Mouse (Mus musculus) limb, embryonic 15.5 days (tissue): Measurements from ENCODE around the gene Nrxn3. TPM values are rescaled to one million over a fixed set of nuclear protein-coding genes. Genes with fewer than 3 reads are reported as not detected.

Experiments
- ATAC-seq: fragments of 200-750 bp; cut with Nextera tagmentation; 2 replicates; pipeline ENCODE4 v1.8.0; 2017; ENCODE audit warnings: low read depth, moderate TSS enrichment; ENCODE audit not compliant: insufficient number of reproducible peaks, low FRiP score, low TSS enrichment
- H3K27ac ChIP-seq: fragments of 300-500 bp; sonication (generic); 2 replicates; pipeline ENCODE4 v1.5.1; 2015; ENCODE audit warnings: moderate library complexity, mild to moderate bottlenecking, inconsistent platforms
- H3K27me3 ChIP-seq: fragments of 300-500 bp; sonication (generic); 2 replicates; pipeline ENCODE4 v1.6.1; 2015; ENCODE audit warnings: inconsistent platforms
- H3K36me3 ChIP-seq: fragments of 300-500 bp; sonication (generic); 2 replicates; pipeline ENCODE4 v1.6.1; 2015; ENCODE audit warnings: inconsistent platforms
- H3K4me1 ChIP-seq: fragments of 300-500 bp; sonication (generic); 2 replicates; pipeline ENCODE4 v1.6.1; 2015; ENCODE audit warnings: inconsistent platforms
- H3K4me2 ChIP-seq: fragments of 300-500 bp; sonication (generic); 2 replicates; pipeline ENCODE4 v1.6.1; 2015; ENCODE audit warnings: mild to moderate bottlenecking, inconsistent platforms
- H3K4me3 ChIP-seq: fragments of 300-500 bp; sonication (generic); 2 replicates; pipeline ENCODE4 v1.5.1; 2015; ENCODE audit warnings: mild to moderate bottlenecking, inconsistent platforms
- H3K9ac ChIP-seq: fragments of 300-500 bp; sonication (generic); 2 replicates; pipeline ENCODE4 v1.6.1; 2015; ENCODE audit warnings: inconsistent platforms
- H3K9me3 ChIP-seq: fragments of 300-500 bp; sonication (generic); 2 replicates; pipeline ENCODE4 v1.6.1; 2016; ENCODE audit warnings: inconsistent platforms
- WGBS: fragments of 180-500 bp; shearing (Covaris S2); methylation state at CpG from one replicate; pipeline ENCODE4 v1.1.7; 2015; 5-methylcytosine and 5-hydroxymethylcytosine counted together
- polyA plus RNA-seq: library from polyadenylated mRNA; unstranded; fragments of >200 nt; fragmentation: Nextera tagmentation; extraction: Ambion mirVana; gene quantifications from 2 replicates; pipeline ENCODE4 v1.2.1, GENCODE M21; 2015

Nrxn3 gene
- polyA plus RNA-seq, 1 experiment from 2014 or later = 0.70 TPM

DNA sequence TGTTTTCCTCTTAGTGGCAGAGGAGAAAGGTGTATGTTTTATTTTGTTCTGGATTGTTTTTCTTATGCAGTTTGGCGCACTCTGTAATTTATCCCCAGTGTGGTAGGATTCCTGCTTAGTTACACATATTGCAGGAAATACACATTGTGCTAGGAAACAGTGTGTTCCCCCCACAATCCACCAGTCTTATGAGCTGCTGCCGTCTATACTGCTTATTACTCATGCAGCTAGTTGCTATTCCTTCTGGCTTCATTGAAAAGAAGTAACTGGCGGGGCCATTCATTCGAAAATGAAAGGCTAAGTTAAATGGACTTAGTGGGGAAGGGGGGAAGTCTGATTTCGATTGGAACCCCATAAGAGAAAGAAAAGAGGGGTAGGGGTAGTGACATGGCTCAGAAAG, 1339.5 kb downstream of the Nrxn3 start:
- ATAC-seq = no peak
- no peaks in the 10 kb centered on the region for H3K36me3 ChIP-seq
- H3K9ac ChIP-seq = no peak overlapping the region
- H3K27me3 ChIP-seq = no peaks in the 10 kb centered on the region
- 78% methylated on average over 5 of the region's 5 CpGs for WGBS
- H3K27ac ChIP-seq = no peak overlapping the region
- no peak overlapping the region for H3K4me2 ChIP-seq
- no peak overlapping the region for H3K4me3 ChIP-seq
- no peaks in the 10 kb centered on the region for H3K9me3 ChIP-seq
- H3K4me1 ChIP-seq = no peaks in the 10 kb centered on the region

DNA sequence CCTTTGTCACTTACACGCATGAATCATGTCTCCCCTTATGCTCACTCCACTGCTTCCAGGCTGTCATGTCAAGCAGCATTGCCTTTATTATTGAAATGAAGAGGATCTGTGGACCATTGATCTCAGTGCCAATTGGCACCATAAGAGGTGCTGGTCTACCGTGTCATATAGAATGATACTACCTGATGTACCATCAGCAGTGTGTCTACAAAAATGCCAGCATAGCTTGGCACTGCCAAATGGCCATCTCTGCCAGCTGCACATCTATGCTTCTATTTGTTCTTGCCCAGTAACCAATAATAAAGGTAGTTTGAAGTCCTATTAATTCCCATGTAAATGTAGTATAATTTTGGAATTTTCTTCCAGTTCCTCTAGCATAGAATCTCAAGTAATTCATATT, 1340.8 kb downstream of the Nrxn3 start:
- Histone ChIP-seq H3K9ac (no peak overlapping the region), H3K9me3 (no peaks in the 10 kb centered on the region), H3K4me1 (no peaks in the 10 kb centered on the region), H3K36me3 (no peaks in the 10 kb centered on the region), H3K27me3 (no peaks in the 10 kb centered on the region), H3K4me3 (no peak overlapping the region), H3K4me2 (no peak overlapping the region), H3K27ac (no peak overlapping the region)
- ATAC-seq = no peak
- 83% methylated on average over 2 of the region's 2 CpGs for WGBS

DNA sequence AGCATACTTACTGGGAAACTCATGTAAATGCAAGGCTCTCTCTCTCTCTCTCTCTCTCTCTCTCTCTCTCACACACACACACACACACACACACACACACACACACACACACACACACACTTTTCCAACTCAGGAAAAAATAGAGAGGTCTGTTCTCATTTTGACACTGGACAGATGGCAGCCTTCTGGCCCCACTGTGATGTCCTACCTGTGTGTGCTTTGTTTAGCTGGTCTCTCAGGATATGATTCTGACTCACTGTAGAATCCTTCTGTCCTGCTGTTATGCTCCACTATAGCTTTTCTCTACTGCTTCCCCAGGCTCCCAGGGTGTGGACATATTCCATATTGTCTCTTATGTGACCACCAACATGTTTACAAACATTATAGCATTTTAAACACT, 1363.2 kb downstream of the Nrxn3 start:
- no peak for ATAC-seq

DNA sequence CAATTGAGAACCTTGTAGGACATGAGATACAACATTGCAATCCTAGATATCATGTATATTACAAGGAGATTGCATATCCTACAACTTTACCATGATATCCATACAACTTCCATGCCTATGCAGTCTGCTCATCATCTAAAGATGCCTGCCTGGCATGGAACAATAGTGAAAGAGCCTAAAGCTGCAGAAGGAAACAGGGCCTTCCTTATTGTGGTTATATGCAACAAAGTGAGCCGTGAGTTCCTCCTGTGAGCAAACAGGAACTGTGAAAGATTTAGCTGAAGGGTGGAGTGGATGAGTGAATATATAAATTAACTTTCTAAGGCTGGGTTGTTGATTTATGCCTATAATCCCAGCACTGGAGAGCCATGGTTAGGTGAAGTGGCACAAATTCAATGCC, 1373.1 kb downstream of the Nrxn3 start:
- no peak overlapping the region for H3K4me3 ChIP-seq
- 77% methylated on average over 1 of the region's 1 CpGs for WGBS
- no peak overlapping the region for H3K27ac ChIP-seq
- no peaks in the 10 kb centered on the region for H3K9me3 ChIP-seq
- H3K4me1 ChIP-seq = no peaks in the 10 kb centered on the region
- no peaks in the 10 kb centered on the region for H3K27me3 ChIP-seq
- no peaks in the 10 kb centered on the region for H3K36me3 ChIP-seq
- H3K4me2 ChIP-seq = no peak overlapping the region
- no peak overlapping the region for H3K9ac ChIP-seq
- no peak for ATAC-seq

More for the DNA sequence above, 1363.2 kb downstream of the Nrxn3 start:
- H3K27me3 ChIP-seq = no peaks in the 10 kb centered on the region
- H3K36me3 ChIP-seq = no peaks in the 10 kb centered on the region
- no peaks in the 10 kb centered on the region for H3K4me1 ChIP-seq
- H3K4me2 ChIP-seq = no peak overlapping the region
- no peak overlapping the region for H3K27ac ChIP-seq
- no peak overlapping the region for H3K4me3 ChIP-seq
- no peak overlapping the region for H3K9ac ChIP-seq
- H3K9me3 ChIP-seq = no peaks in the 10 kb centered on the region

DNA sequence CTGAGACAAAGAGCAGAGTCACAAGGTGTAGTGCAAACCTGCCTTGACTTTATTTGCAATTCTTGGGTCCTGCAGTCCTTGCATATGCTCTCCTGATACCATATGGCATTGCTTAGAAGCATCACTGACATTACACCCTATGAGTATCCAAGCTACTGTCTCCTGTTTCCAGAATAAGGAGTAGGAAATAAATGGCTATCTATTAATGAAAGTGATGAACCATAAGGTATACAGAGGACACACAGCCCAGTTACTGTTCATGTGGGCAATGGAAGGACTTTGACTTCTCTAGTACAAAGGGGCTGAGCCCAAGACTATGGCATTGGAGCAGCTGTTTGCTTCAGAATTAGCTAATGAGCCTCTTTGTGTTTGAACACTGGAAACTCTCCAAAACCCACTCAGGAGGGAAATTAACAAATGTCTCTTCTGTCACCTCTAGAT, 1390.7 kb downstream of the Nrxn3 start:
- Histone ChIP-seq H3K9ac (no peak overlapping the region), H3K27ac (no peak overlapping the region), H3K27me3 (no peaks in the 10 kb centered on the region), H3K4me1 (no peaks in the 10 kb centered on the region), H3K4me3 (no peak overlapping the region), H3K36me3 (no peaks in the 10 kb centered on the region), H3K4me2 (no peak overlapping the region), H3K9me3 (no peaks in the 10 kb centered on the region)
- no peak for ATAC-seq

DNA sequence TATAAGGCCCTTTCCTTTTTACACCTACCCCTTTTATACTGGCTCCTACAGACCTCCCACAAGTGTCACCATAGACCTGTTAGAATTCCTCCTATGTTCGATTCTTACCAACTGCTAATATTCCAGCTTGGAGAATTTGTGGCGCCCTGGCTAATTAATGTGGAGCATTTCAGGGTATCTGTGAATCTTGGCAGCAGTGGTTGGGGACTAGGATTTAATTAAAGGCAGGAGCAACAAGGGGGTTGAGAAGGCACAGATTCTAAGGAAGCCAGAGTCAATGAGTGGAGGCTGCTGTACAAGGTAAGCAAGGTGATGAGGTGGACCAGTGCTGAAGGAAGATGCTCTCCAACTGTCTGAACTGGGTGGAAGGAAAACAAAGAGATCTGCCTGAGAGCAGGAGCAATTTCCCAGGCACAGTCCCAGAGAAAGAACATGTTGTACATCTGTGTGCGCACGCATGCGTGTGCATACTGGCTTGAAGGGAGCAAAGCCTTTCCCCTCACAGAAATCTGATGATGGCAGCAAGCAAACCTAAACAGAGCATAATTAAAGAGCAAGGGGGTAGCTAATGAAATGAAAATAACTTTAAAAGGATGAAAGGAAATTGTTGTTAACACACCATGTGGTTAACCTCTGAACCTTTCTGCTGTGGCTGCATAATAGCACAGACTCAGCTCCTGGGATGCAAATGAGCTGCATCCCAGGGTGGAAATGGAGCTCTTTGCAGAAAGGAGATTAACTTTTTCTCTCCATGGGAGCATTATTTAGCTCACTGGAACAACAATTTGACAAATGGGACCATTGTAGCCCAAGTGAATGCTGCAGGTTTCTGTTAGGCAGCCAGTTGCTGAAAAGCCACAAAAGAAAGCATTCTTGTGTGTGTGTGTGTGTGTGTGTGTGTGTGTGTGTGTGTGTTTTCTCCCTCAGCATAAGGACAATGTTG, 1409.5 kb downstream of the Nrxn3 start:
- ATAC-seq = no peak
- Histone ChIP-seq H3K4me1 (no peaks in the 10 kb centered on the region), H3K27ac (no peak overlapping the region), H3K36me3 (no peaks in the 10 kb centered on the region), H3K4me2 (no peak overlapping the region), H3K9me3 (no peaks in the 10 kb centered on the region), H3K9ac (no peak overlapping the region), H3K4me3 (no peak overlapping the region), H3K27me3 (no peaks in the 10 kb centered on the region)
- WGBS = 39% methylated on average over 5 of the region's 5 CpGs

DNA sequence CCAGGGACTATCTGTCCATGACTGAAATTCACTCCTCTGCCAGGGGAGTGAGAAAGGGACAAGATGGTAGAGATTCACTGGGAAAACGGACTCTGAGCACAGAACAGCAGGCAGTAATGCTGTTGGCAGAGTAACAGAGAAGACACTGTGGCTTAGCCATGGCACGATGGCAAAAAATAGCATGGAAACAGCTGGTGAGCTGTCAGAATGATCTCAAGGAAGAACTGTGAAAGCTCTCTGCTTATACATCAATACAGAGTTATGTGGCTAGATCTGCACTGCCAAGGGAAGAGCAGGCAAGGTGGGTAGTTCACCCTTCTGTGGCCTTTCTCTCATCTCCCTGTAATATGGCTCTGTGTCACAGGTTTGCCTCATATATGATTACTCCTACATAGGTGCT, 1419.3 kb downstream of the Nrxn3 start:
- WGBS = 74% methylated on average over 2 of the region's 2 CpGs
- no peaks in the 10 kb centered on the region for H3K9me3 ChIP-seq
- no peak for ATAC-seq
- no peak overlapping the region for H3K9ac ChIP-seq
- H3K27me3 ChIP-seq = no peaks in the 10 kb centered on the region
- no peaks in the 10 kb centered on the region; the same call in 1 of the 2 replicates for H3K4me1 ChIP-seq
- no peak overlapping the region for H3K27ac ChIP-seq
- H3K36me3 ChIP-seq = no peaks in the 10 kb centered on the region
- no peak overlapping the region for H3K4me3 ChIP-seq
- no peak overlapping the region for H3K4me2 ChIP-seq

DNA sequence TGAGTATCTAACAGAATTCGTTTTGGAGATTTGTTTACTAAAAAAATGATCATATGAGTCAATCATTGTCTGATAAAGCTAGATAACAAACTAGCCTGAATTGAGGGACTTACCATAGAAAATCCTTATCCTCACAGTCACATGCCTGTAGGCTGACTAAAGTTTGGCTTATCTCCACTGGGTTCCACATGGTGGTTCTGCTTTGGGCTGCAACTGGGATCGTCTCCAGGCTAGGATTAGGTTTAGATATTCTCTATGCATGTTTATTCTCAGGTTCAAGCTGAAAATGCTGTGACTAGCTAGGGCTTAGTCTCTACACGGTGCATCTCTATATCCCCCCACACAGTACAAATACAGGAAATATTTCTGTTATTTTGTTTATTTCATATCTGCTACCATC, 1421.6 kb downstream of the Nrxn3 start:
- Histone ChIP-seq H3K4me3 (no peak overlapping the region), H3K9me3 (no peaks in the 10 kb centered on the region), H3K9ac (no peak overlapping the region), H3K27me3 (no peaks in the 10 kb centered on the region), H3K4me1 (no peaks in the 10 kb centered on the region; the same call in 1 of the 2 replicates), H3K36me3 (no peaks in the 10 kb centered on the region), H3K27ac (no peak overlapping the region), H3K4me2 (no peak overlapping the region)
- 71% methylated on average over 3 of the region's 3 CpGs for WGBS
- ATAC-seq = no peak

DNA sequence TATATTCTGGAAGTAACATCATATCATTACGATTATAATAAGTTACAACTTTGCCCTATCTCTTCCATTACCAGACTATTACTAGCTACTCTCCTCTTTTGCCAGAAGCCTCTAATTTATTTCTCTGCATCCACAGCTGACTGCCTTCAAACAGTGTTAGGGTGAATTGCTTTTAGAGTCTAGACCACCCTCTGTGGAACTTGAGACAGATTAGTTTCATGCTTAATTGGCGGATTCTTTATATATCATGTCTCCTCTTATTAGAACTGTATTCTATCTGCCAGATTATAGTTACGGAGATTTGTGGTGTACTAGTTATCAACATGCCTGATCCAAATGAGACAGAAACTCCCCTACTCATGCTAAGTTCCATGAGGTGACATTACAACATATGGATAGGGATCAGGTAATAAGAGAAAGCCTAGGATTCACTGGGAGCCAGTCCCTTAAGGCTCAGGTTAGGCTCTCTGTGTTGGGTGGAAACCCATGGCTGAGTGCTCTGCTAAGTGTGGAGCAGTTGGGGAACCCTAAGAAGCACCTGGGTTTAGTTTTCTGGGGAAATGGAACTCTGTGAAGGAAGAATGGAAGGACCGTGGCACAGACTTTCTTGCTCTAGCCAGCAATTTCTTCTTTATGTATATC, 1435.6 kb downstream of the Nrxn3 start:
- H3K9ac ChIP-seq = no peak overlapping the region
- no peak overlapping the region for H3K27ac ChIP-seq
- H3K4me2 ChIP-seq = no peak overlapping the region
- no peaks in the 10 kb centered on the region for H3K36me3 ChIP-seq
- H3K4me3 ChIP-seq = no peak overlapping the region
- ATAC-seq = no peak
- no peaks in the 10 kb centered on the region for H3K4me1 ChIP-seq
- 83% methylated on average over 4 of the region's 4 CpGs for WGBS
- no peaks in the 10 kb centered on the region for H3K9me3 ChIP-seq
- no peaks in the 10 kb centered on the region for H3K27me3 ChIP-seq

DNA sequence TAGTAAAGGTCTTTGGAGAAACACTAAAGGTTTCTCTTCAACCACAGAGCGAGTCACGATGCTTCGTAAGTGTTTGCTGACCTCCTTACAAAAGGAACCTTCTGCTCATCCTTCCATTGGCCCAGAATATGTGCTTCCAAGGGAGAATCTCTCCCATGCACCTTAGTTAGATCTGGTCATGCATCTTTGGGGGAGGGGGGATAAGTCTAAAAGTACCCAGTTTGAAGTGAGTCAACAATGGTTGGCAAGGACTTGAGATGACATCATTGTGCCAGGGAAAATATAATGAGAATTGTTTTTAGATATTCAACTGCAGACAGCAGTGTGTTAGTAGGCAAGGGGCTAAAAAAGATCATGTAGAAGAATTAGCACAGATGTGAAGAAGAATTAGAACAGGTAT, 1437.2 kb downstream of the Nrxn3 start:
- no peak for ATAC-seq
- Histone ChIP-seq H3K27me3 (no peaks in the 10 kb centered on the region), H3K4me3 (no peak overlapping the region), H3K27ac (no peak overlapping the region), H3K9ac (no peak overlapping the region), H3K36me3 (no peaks in the 10 kb centered on the region), H3K4me2 (no peak overlapping the region), H3K4me1 (no peaks in the 10 kb centered on the region), H3K9me3 (no peaks in the 10 kb centered on the region)
- WGBS = 92% methylated on average over 3 of the region's 3 CpGs

DNA sequence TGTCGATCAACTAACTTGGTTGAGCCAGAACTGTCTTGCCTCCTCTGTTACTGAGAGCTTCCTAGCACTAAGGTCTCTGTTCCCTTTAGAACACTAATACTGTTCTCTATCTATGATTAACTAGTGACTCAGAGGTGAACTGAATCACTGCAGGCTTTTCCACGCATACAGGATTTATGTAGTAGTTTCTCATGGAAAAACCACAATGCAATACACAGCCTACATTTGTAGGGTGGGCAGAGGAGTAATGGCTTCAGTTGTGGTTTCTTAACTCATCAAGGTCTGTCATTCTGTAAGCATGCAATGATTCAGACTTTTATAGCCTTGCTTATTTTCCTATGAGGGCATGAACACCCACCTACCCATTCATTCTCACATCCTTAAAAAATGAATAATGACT, 1443.4 kb downstream of the Nrxn3 start:
- Histone ChIP-seq H3K27ac (no peak overlapping the region), H3K9me3 (no peaks in the 10 kb centered on the region), H3K27me3 (no peaks in the 10 kb centered on the region), H3K4me3 (no peak overlapping the region), H3K36me3 (no peaks in the 10 kb centered on the region), H3K4me2 (no peak overlapping the region), H3K4me1 (no peaks in the 10 kb centered on the region), H3K9ac (no peak overlapping the region)
- WGBS = 90% methylated on average over 2 of the region's 2 CpGs
- no peak for ATAC-seq

DNA sequence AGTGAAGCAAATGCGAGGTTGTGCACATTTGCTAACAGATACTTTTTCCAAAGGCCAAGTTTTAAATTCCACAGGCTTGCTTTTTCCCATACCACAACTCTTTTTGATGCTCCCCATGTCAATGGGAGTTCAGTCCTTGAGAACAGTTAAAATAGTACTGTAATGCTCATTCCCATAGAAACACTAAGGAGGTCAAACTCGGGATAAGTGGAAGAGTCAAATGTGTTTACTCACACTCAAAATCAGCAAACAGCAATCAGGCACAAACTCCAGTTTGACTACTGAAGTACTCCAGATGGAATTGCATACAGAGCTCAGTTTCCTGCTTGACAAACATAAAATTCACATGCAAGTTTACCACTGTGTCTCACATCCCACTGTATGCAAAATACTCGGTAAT, 1458.9 kb downstream of the Nrxn3 start:
- no peak overlapping the region for H3K4me2 ChIP-seq
- no peaks in the 10 kb centered on the region for H3K9me3 ChIP-seq
- H3K4me1 ChIP-seq = no peaks in the 10 kb centered on the region
- H3K4me3 ChIP-seq = no peak overlapping the region
- no peak overlapping the region for H3K27ac ChIP-seq
- no peaks in the 10 kb centered on the region for H3K27me3 ChIP-seq
- no peak overlapping the region for H3K9ac ChIP-seq
- WGBS = 81% methylated on average over 3 of the region's 3 CpGs
- no peak for ATAC-seq
- no peaks in the 10 kb centered on the region for H3K36me3 ChIP-seq
